Mouse (Mus musculus): ENCODE measurements at regions not wholly inside any gene's neighbourhood (a gene's known extent, or its start where the extent isn't known, plus 50 kb on each side); places are given as distances from the start of the nearest gene placed in this dataset.

- ATAC-seq (ENCODE audit: low FRiP score, low read depth), result peak; percentile 82
- no peaks in the 10 kb centered on the region for H3K27me3 ChIP-seq
- no peaks in the 10 kb centered on the region for H3K36me3 ChIP-seq
- no peak overlapping the region for H3K9ac ChIP-seq
- peaks cover 8% of the 10 kb centered on the region; the same call in 1 of the 2 replicates for H3K4me1 ChIP-seq (replicated peaks)
- no peak overlapping the region for H3K4me3 ChIP-seq
- no peak overlapping the region; the same call in 1 of the 2 replicates for H3K4me2 ChIP-seq
- 49% methylated on average over 19 of the region's 19 CpGs for WGBS
- H3K27ac ChIP-seq (replicated peaks), result peak overlapping the region; percentile 71
- no peaks in the 10 kb centered on the region for H3K9me3 ChIP-seq
Measured at GRCm38 (mm10) chr13:107923129-107924114, 120.8 kb upstream of the Smim15 start.

- Histone ChIP-seq H3K27me3 (no peaks in the 10 kb centered on the region), H3K4me1 (replicated peaks) (peaks cover 8% of the 10 kb centered on the region; the same call in 1 of the 2 replicates), H3K9ac (no peak overlapping the region), H3K27ac (replicated peaks) (no peak overlapping the region), H3K9me3 (no peaks in the 10 kb centered on the region), H3K36me3 (no peaks in the 10 kb centered on the region), H3K4me2 (no peak overlapping the region), H3K4me3 (no peak overlapping the region)
- WGBS, result 90% methylated on average over 3 of the region's 3 CpGs
- no peak for ATAC-seq (ENCODE audit: low FRiP score, low read depth)
Measured at GRCm38 (mm10) chr13:107919403-107919802, 124.8 kb upstream of the Smim15 start.

- ATAC-seq (ENCODE audit: low FRiP score, low read depth), result no peak
- H3K27me3 ChIP-seq, result no peaks in the 10 kb centered on the region
- no peaks in the 10 kb centered on the region for H3K9me3 ChIP-seq
- no peak overlapping the region for H3K27ac ChIP-seq (replicated peaks)
- H3K36me3 ChIP-seq, result no peaks in the 10 kb centered on the region
- no peak overlapping the region for H3K9ac ChIP-seq
- peaks cover 7% of the 10 kb centered on the region; the same call in 1 of the 2 replicates for H3K4me1 ChIP-seq (replicated peaks)
- no peak overlapping the region for H3K4me3 ChIP-seq
- 90% methylated on average over 7 of the region's 7 CpGs for WGBS
- H3K4me2 ChIP-seq, result no peak overlapping the region
Measured at GRCm38 (mm10) chr13:107918478-107918877, 125.8 kb upstream of the Smim15 start.

- WGBS, result 96% methylated on average over 10 of the region's 10 CpGs
- Histone ChIP-seq H3K4me3 (no peak overlapping the region), H3K9me3 (no peaks in the 10 kb centered on the region), H3K27me3 (no peaks in the 10 kb centered on the region), H3K9ac (no peak overlapping the region), H3K36me3 (no peaks in the 10 kb centered on the region), H3K27ac (replicated peaks) (no peak overlapping the region), H3K4me1 (replicated peaks) (peaks cover 3% of the 10 kb centered on the region; the same call in 1 of the 2 replicates), H3K4me2 (no peak overlapping the region)
- ATAC-seq (ENCODE audit: low FRiP score, low read depth), result no peak
Measured at GRCm38 (mm10) chr13:107918065-107918464, 126.2 kb upstream of the Smim15 start.

- Histone ChIP-seq H3K27ac (replicated peaks) (no peak overlapping the region), H3K9ac (no peak overlapping the region), H3K4me1 (replicated peaks) (no peaks in the 10 kb centered on the region), H3K4me3 (no peak overlapping the region), H3K4me2 (no peak overlapping the region), H3K27me3 (no peaks in the 10 kb centered on the region), H3K36me3 (no peaks in the 10 kb centered on the region), H3K9me3 (no peaks in the 10 kb centered on the region)
- no peak for ATAC-seq (ENCODE audit: low FRiP score, low read depth)
- WGBS, result 93% methylated on average over 3 of the region's 3 CpGs
Measured at GRCm38 (mm10) chr13:107917564-107917963, 126.7 kb upstream of the Smim15 start.

GRCm38 (mm10) chr13:107910125-107910524 lies 134.1 kb upstream of the Smim15 start:
- Histone ChIP-seq H3K36me3 (no peaks in the 10 kb centered on the region), H3K4me2 (no peak overlapping the region), H3K27ac (replicated peaks) (no peak overlapping the region), H3K27me3 (no peaks in the 10 kb centered on the region), H3K9me3 (no peaks in the 10 kb centered on the region), H3K9ac (no peak overlapping the region), H3K4me1 (replicated peaks) (peaks cover 10% of the 10 kb centered on the region; the same call in 1 of the 2 replicates), H3K4me3 (no peak overlapping the region)
- WGBS, result 62% methylated on average over 7 of the region's 7 CpGs
- no peak for ATAC-seq (ENCODE audit: low FRiP score, low read depth)

GRCm38 (mm10) chr13:107909343-107910067 lies 134.7 kb upstream of the Smim15 start:
- H3K4me2 ChIP-seq, result no peak overlapping the region
- no peaks in the 10 kb centered on the region for H3K36me3 ChIP-seq
- 23% methylated on average over 15 of the region's 15 CpGs for WGBS
- no peak for ATAC-seq (ENCODE audit: low FRiP score, low read depth)
- H3K27ac ChIP-seq (replicated peaks), result no peak overlapping the region
- no peak overlapping the region for H3K4me3 ChIP-seq
- H3K9me3 ChIP-seq, result no peaks in the 10 kb centered on the region
- no peaks in the 10 kb centered on the region for H3K27me3 ChIP-seq
- no peak overlapping the region for H3K9ac ChIP-seq
- H3K4me1 ChIP-seq (replicated peaks), result peaks cover 10% of the 10 kb centered on the region; the same call in 1 of the 2 replicates

GRCm38 (mm10) chr13:107907966-107908365 lies 136.3 kb upstream of the Smim15 start:
- Histone ChIP-seq H3K36me3 (no peaks in the 10 kb centered on the region), H3K9ac (no peak overlapping the region), H3K9me3 (no peaks in the 10 kb centered on the region), H3K27ac (replicated peaks) (no peak overlapping the region), H3K4me1 (replicated peaks) (peaks cover 11% of the 10 kb centered on the region; the same call in 1 of the 2 replicates), H3K27me3 (no peaks in the 10 kb centered on the region), H3K4me3 (no peak overlapping the region), H3K4me2 (no peak overlapping the region)
- 91% methylated on average over 5 of the region's 5 CpGs for whole genome bisulfite sequencing
- ATAC-seq (ENCODE audit: low FRiP score, low read depth), result no peak

- H3K9ac ChIP-seq, result no peak overlapping the region
- peaks cover 13% of the 10 kb centered on the region; the same call in 1 of the 2 replicates for H3K4me1 ChIP-seq (replicated peaks)
- H3K27ac ChIP-seq (replicated peaks), result no peak overlapping the region
- ATAC-seq (ENCODE audit: low FRiP score, low read depth), result no peak
- no peak overlapping the region for H3K4me3 ChIP-seq
- no peak overlapping the region for H3K4me2 ChIP-seq
- no peaks in the 10 kb centered on the region for H3K27me3 ChIP-seq
- H3K9me3 ChIP-seq, result no peaks in the 10 kb centered on the region
- no peaks in the 10 kb centered on the region for H3K36me3 ChIP-seq
- 74% methylated on average over 4 of the region's 4 CpGs for whole genome bisulfite sequencing
Measured at GRCm38 (mm10) chr13:107904851-107905250, 139.4 kb upstream of the Smim15 start.

GRCm38 (mm10) chr13:107904051-107904740 lies 140.1 kb upstream of the Smim15 start:
- H3K27ac ChIP-seq (replicated peaks), result no peak overlapping the region
- H3K4me1 ChIP-seq (replicated peaks), result peaks cover 6% of the 10 kb centered on the region; the same call in 1 of the 2 replicates
- no peaks in the 10 kb centered on the region for H3K27me3 ChIP-seq
- no peak overlapping the region for H3K4me2 ChIP-seq
- WGBS, result 79% methylated on average over 14 of the region's 14 CpGs
- no peak overlapping the region for H3K4me3 ChIP-seq
- no peaks in the 10 kb centered on the region for H3K9me3 ChIP-seq
- H3K9ac ChIP-seq, result no peak overlapping the region
- no peak for ATAC-seq (ENCODE audit: low FRiP score, low read depth)
- H3K36me3 ChIP-seq, result no peaks in the 10 kb centered on the region

- peak; percentile 82; the same call in 1 of the 2 replicates for ATAC-seq (ENCODE audit: low FRiP score, low read depth)
- WGBS, result 39% methylated on average over 9 of the region's 9 CpGs
Measured at GRCm38 (mm10) chr13:107903150-107903959, 140.9 kb upstream of the Smim15 start.

More at GRCm38 (mm10) chr13:107903150-107903959, 140.9 kb upstream of the Smim15 start:
- Histone ChIP-seq H3K9me3 (no peaks in the 10 kb centered on the region), H3K36me3 (no peaks in the 10 kb centered on the region), H3K9ac (no peak overlapping the region), H3K4me2 (no peak overlapping the region), H3K4me1 (replicated peaks) (peaks cover 4% of the 10 kb centered on the region; the same call in 1 of the 2 replicates), H3K4me3 (no peak overlapping the region), H3K27ac (replicated peaks) (0 out of 2 replicates have a peak overlapping the region, but pooled peaks have one; percentile 27), H3K27me3 (no peaks in the 10 kb centered on the region)
